15 mouse cellular contexts compared by ENCODE assay signal in genomic region chr16:94078318-94079074, GRCm38 (mm10). TPM values are rescaled to one million over a fixed set of nuclear protein-coding genes. Genes with fewer than 3 reads are reported as not detected.
DNase-seq lines count a peak whose midpoint lies in the region; ATAC-seq and TF ChIP-seq lines count a peak whose summit lies in the region.
"Had no signal": no experiment of that assay in that cellular context is flagged by ENCODE, and none has a peak within 500 bp of the region (broad histone marks: within the 10 kb centered on the region; RNA-seq: fewer than 3 reads in every experiment).

No protein-coding gene starts in this region.

- H3K27ac ChIP-seq in kidney, embryonic 15.5 days, result no peak overlapping the region
- H3K27ac ChIP-seq in kidney, adult 2 months (ENCODE audit: insufficient read depth, low read depth, low read length), result no peak overlapping the region
- no peak overlapping the region for H3K27ac ChIP-seq in limb, embryonic 12.5 days

- no peak for ATAC-seq in kidney, embryonic 15.5 days (replicated peaks; ENCODE audit: low FRiP score)
- ATAC-seq in limb, embryonic 12.5 days (ENCODE audit: insufficient number of reproducible peaks, insufficient read depth, low FRiP score, low TSS enrichment, low read depth), result no peak
- ATAC-seq: activated CD4-positive, CD25-positive, alpha-beta regulatory T cell, adult 4 months; hindbrain, embryonic 16.5 days had no signal

- no peak overlapping the region for H3K4me3 ChIP-seq in kidney, embryonic 15.5 days (replicated peaks)
- no peak overlapping the region for H3K4me3 ChIP-seq in kidney, adult 2 months (ENCODE audit: insufficient read depth, low read depth, low read length)
- no peak overlapping the region for H3K4me3 ChIP-seq in limb, embryonic 12.5 days (replicated peaks)

- peak overlapping the region; percentile 32; the same call in 1 of the 2 replicates for H3K4me2 ChIP-seq in kidney, embryonic 15.5 days
- peak overlapping the region; percentile 41 for H3K4me2 ChIP-seq in limb, embryonic 12.5 days

- TF ChIP-seq CTCF in kidney, adult 2 months (conservative IDR thresholded peaks at IDR 0.05; ENCODE audit: insufficient read depth, insufficient read length, low read depth, low read length), result no peak

- H3K4me1 ChIP-seq in kidney, embryonic 15.5 days, result peaks cover 16% of the 10 kb centered on the region
- H3K4me1 ChIP-seq in kidney, adult 2 months (ENCODE audit: control insufficient read depth, insufficient read depth, low read length), result no peaks in the 10 kb centered on the region
- 0 out of 2 replicates have a peak, but pooled peaks cover 6% of the 10 kb centered on the region for H3K4me1 ChIP-seq in limb, embryonic 12.5 days (replicated peaks)

- TF ChIP-seq POLR2A in kidney, adult 2 months (IDR thresholded peaks at IDR 0.05; ENCODE audit: low read depth, low read length), result no peak

- peaks cover 95% of the 10 kb centered on the region for H3K27me3 ChIP-seq in kidney, embryonic 15.5 days
- H3K27me3 ChIP-seq in kidney, adult 2 months (replicated peaks; ENCODE audit: control insufficient read depth, insufficient read depth, low read length), result no peaks in the 10 kb centered on the region; the same call in 1 of the 2 replicates
- H3K27me3 ChIP-seq in limb, embryonic 12.5 days, result peaks cover 95% of the 10 kb centered on the region

- no peaks in the 10 kb centered on the region for H3K9me3 ChIP-seq in kidney, embryonic 15.5 days (replicated peaks)
- H3K9me3 ChIP-seq in limb, embryonic 12.5 days, result 0 out of 2 replicates have a peak, but pooled peaks cover 3% of the 10 kb centered on the region

- H3K9ac ChIP-seq in kidney, embryonic 15.5 days, result no peak overlapping the region
- H3K9ac ChIP-seq in limb, embryonic 12.5 days (replicated peaks), result no peak overlapping the region

- no peaks in the 10 kb centered on the region for H3K36me3 ChIP-seq in kidney, embryonic 15.5 days
- no peaks in the 10 kb centered on the region for H3K36me3 ChIP-seq in kidney, adult 2 months (ENCODE audit: control insufficient read depth, insufficient read depth, low read length)
- H3K36me3 ChIP-seq in limb, embryonic 12.5 days, result no peaks in the 10 kb centered on the region

- WGBS in kidney, embryonic 15.5 days, result 1% methylated on average over 23 of the region's 23 CpGs
- 16% methylated on average over 23 of the region's 23 CpGs for WGBS in kidney, adult 2 months
- 2% methylated on average over 23 of the region's 23 CpGs for WGBS in limb, embryonic 12.5 days

- DNase-seq in kidney, adult 2 months, result no peak
- peak; percentile 18 to 27 for DNase-seq in B cell, adult 2 months
- DNase-seq in embryo, embryonic 10 days (ENCODE audit: low spot score), result peak; percentile 13
- DNase-seq in urinary bladder, postnatal 25 days (ENCODE audit: low spot score), result no peak
- no peak for DNase-seq in adrenal gland, adult (ENCODE audit: inconsistent age in 2 of 2, low spot score in 1 of 2)
- DNase-seq in testis, postnatal 10 days (ENCODE audit: low spot score), result no peak
- DNase-seq: cerebellum, adult 8-10 months; gastrocnemius, postnatal 10 days; lung, adult 18-20 months; lung, postnatal 4 days; right cerebral cortex, postnatal 25 days had no signal

RNA-seq across cellular contexts. Expression of gene Sim2, which starts 6.2 kb away (rescaled TPM):
- polyA plus RNA-seq in kidney, embryonic 15.5 days (2015; fragmentation: Nextera tagmentation; extraction: Ambion mirVana), result 2.1 and 2.5 TPM in 2 replicates
- 8.1 and 9.9 TPM in 2 replicates for polyA plus RNA-seq in kidney, adult 2 months (2012; rRNA removed)
- polyA plus RNA-seq in limb, embryonic 12.5 days (2016; fragmentation: Nextera tagmentation; extraction: Ambion mirVana), result 2.0 and 2.3 TPM in 2 replicates
- polyA plus RNA-seq: activated CD4-positive, CD25-positive, alpha-beta regulatory T cell, adult 4 months; hindbrain, embryonic 16.5 days had no signal

Comparison
In these comparisons a context has a peak if more than half of its experiments do, and no peak if none do; other contexts are left out.
1. DNase-seq: peak in B cell, adult 2 months (2 of 2) and embryo, embryonic 10 days (single experiment); none in kidney, adult 2 months (single experiment), urinary bladder, postnatal 25 days (single experiment), adrenal gland, adult (0 of 2) and testis, postnatal 10 days (single experiment).